Mouse (Mus musculus) thymus, adult 2 months (tissue): ENCODE data around the gene Arrdc2.

ENCODE experiments used
- CTCF ChIP-seq: fragments of 200-500 bp; IDR thresholded peaks from 2 replicates; pipeline ENCODE4 v1.5.1; 2012; ENCODE audit warnings: mild to moderate bottlenecking, control low read depth, low read length, moderate library complexity, borderline replicate concordance; ENCODE audit not compliant: control insufficient read depth, poor library complexity, insufficient read depth; ENCODE audit errors: extremely low read depth
- POLR2A ChIP-seq: fragments of 200-500 bp; IDR thresholded peaks from 2 replicates; pipeline ENCODE4 v1.6.1; 2012; ENCODE audit warnings: mild to moderate bottlenecking, low read length, control low read depth, moderate library complexity; ENCODE audit not compliant: control insufficient read depth, poor library complexity, insufficient read depth; ENCODE audit errors: extremely low read depth

DNA sequence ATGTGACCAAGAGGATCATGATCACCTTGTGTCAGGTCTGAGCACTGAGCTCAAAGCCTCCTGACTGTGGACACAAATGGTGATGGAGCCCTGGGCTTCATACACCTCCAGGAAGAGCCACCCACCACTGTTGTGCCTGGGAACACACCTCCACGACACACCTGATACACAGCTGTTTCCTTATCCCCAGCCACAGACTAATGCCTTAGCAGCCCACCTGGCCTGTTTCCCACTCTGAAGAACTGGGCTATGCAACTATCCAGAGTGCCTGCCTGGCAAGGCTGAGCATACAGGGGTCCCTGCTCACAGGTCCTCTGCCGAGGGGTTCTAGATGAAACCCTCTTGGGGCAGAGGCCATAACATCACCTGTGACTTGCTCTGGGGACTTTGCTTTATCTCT is 45.3 kb downstream of the Arrdc2 start:
- no peak for TF ChIP-seq CTCF
- no peak for TF ChIP-seq POLR2A
